Mouse (Mus musculus) activated CD4-positive, CD25-positive, alpha-beta regulatory T cell, adult 4 months (primary cell): ENCODE results near the gene Cltb. TPM values are rescaled to one million over a fixed set of nuclear protein-coding genes. Genes with fewer than 3 reads are reported as not detected.

Experiments used
- ATAC-seq: one replicate; pipeline ENCODE4 v1.8.0; 2017
- polyA plus RNA-seq, 2 experiments: library from polyadenylated mRNA; unstranded; fragments of 100-300 nt; shearing (Covaris generic); gene quantifications; one replicate each; pipeline ENCODE4 v1.2.1; 2017

The Cltb gene
- polyA plus RNA-seq, 2 experiments from 2014 or later: 11.7 TPM

DNA sequence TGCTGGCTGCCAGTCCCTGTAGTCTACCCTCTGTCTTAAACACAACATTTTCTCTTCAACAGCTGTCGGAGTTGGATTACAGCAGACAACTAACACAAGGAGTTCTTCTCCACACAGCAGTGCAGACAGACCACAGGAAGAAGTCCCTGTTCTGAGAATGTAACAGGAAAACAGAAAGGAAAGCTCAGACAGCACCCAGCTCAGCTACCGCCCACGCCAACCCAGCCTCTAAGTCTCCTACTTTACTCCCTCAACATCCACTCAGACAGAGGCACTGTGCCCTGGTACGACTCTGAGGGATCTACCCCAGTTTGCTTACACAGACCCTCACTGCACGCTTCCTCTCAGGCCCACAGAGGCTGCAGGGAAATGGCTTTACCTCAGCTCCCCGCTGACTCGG is 50.5 kb downstream of the Cltb start:
- no peak for ATAC-seq

- ATAC-seq: no peak
Measured at GRCm38 (mm10) chr13:54559656-54560055, 51.5 kb downstream of the Cltb start.

- no peak for ATAC-seq
Measured at GRCm38 (mm10) chr13:54557652-54558051, 53.5 kb downstream of the Cltb start.

- no peak for ATAC-seq
Measured at GRCm38 (mm10) chr13:54556796-54557195, 54.3 kb downstream of the Cltb start.

- ATAC-seq: no peak
Measured at GRCm38 (mm10) chr13:54556176-54556575, 55.0 kb downstream of the Cltb start.

DNA sequence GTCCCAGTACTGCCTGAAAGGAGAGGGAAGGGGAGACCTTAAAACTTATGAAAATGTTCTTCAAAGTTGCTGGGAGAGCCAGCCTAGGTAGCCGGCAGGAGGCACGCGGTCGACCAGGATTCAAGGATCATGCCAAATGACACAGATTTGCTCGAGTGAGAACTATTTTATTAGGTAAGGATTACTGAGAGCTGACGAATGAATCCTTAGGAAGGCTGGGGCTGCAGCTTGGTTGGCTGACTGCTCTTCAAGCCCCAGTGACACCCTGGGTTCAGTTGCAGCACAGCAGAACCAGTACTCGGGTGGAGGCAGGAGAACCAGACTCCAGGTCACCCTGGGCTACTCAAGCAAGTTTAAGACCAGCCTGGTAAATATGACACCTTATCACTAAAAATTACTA is 63.1 kb downstream of the Cltb start:
- no peak for ATAC-seq

Other genes starting within 250 kb of the Cltb start
- gene Cplx2, start 240.0 kb downstream of the Cltb start, polyA plus RNA-seq: not detected
- 10 to 100 TPM; 31.5 to 33.0 TPM for gene Thoc3, start 142.5 kb downstream of the Cltb start, polyA plus RNA-seq
- 1 to 10 TPM; 6.7 to 7.9 TPM for gene Simc1, start 107.6 kb downstream of the Cltb start, polyA plus RNA-seq
- 10 to 100 TPM; 63.3 to 66.3 TPM for gene 4833439L19Rik, start 45.9 kb downstream of the Cltb start, polyA plus RNA-seq
- 1 to 10 TPM; 2.7 to 6.6 TPM for gene Arl10, start 36.3 kb downstream of the Cltb start, polyA plus RNA-seq
- gene Nop16, start 21.3 kb downstream of the Cltb start, polyA plus RNA-seq: 10 to 100 TPM; 64.0 to 66.2 TPM
- 100 to 1,000 TPM; 130 to 146 TPM for gene Higd2a, start 21.1 kb downstream of the Cltb start, polyA plus RNA-seq
- gene Faf2, start 10.4 kb upstream of the Cltb start, polyA plus RNA-seq: 10 to 100 TPM; 80.6 to 89.1 TPM
- 10 to 100 TPM; 23.3 to 31.2 TPM for gene Rnf44, start 82.6 kb upstream of the Cltb start, polyA plus RNA-seq
- gene Cdhr2, start 90.1 kb upstream of the Cltb start, polyA plus RNA-seq: under 1 TPM in 1 of 2 experiments, not detected in 1; 0.08 TPM
- not detected for gene Gprin1, start 138.5 kb upstream of the Cltb start, polyA plus RNA-seq
- under 1 TPM; 0.33 to 0.62 TPM for gene Sncb, start 155.3 kb upstream of the Cltb start, polyA plus RNA-seq
- not detected for gene Eif4e1b, start 172.7 kb upstream of the Cltb start, polyA plus RNA-seq
- gene Tspan17, start 178.0 kb upstream of the Cltb start, polyA plus RNA-seq: 1 to 10 TPM; 1.5 to 2.2 TPM